Mouse (Mus musculus): Measurements from ENCODE around the gene Rpl11. TPM values are rescaled to one million over a fixed set of nuclear protein-coding genes. Genes with fewer than 3 reads are reported as not detected.

The Rpl11 gene
- polyA plus RNA-seq, 1 experiment from 2014 or later: 529 TPM

GRCm38 (mm10) chr4:136091346-136091745, 38.1 kb upstream of the Rpl11 start:
- 97% methylated on average over 4 of the region's 4 CpGs for WGBS
- H3K27ac ChIP-seq (replicated peaks; ENCODE audit: low read depth, low read length): no peak overlapping the region
- no peak for ATAC-seq (ENCODE audit: insufficient number of reproducible peaks, low FRiP score, low TSS enrichment, low read depth)
- no peak overlapping the region for H3K9ac ChIP-seq (ENCODE audit: low read length)
- H3K9me3 ChIP-seq (ENCODE audit: control insufficient read depth, low read length): no peaks in the 10 kb centered on the region
- DNase-seq (ENCODE audit: low spot score): no peak
- no peaks in the 10 kb centered on the region for H3K36me3 ChIP-seq (ENCODE audit: control insufficient read depth, insufficient read depth, low read length)
- H3K4me2 ChIP-seq (ENCODE audit: low read depth, severe bottlenecking): no peak overlapping the region
- no peak overlapping the region for H3K4me3 ChIP-seq (ENCODE audit: low read depth, low read length)
- H3K27me3 ChIP-seq (ENCODE audit: control insufficient read depth, insufficient read depth, low read length): no peaks in the 10 kb centered on the region
- peaks cover 3% of the 10 kb centered on the region; the same call in 1 of the 2 replicates for H3K4me1 ChIP-seq (ENCODE audit: control insufficient read depth, insufficient read depth, low read length)

DNA sequence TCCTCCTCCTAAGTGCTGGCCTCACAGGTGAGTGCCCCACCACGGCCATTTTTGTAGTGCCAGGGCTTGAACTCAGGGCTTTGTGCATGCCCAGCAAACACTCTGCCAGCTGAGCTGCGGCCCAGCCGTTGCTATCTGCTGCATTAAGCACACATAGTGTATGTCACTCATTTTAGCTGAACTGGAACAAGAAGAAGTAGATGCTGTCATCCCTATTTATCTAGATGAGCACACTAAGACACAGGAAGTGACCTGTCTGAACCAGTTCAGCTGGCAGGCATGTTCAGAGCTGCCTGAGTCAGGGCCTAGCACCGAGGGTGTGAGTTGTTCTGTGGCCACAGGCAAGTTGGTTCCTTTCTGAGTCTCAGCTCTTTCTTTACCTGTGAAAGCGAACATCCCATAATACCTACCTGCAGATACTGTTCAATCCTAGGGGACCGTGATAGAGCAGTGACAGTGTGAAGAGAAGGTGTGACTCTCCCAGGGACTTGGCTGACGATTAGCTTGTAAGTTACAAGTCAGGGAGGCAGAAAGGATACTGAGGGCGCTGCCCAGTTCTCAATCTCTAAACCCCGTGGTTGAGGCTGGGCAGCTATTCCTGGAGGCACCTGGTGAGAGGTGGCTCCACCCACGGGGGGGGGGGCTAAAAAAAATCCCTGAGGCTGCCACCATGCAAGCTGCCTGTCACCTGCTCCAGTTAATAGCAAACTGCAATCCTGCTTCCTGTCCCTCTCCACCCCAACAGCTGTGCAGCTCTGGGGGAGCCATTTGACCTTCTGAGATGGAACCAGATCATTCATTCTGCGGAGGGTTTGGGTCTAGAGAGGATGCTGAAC, 36.7 kb upstream of the Rpl11 start:
- WGBS: 61% methylated on average over 11 of the region's 11 CpGs
- Histone ChIP-seq H3K9ac (ENCODE audit: low read length) (peak overlapping the region; percentile 4; the same call in 1 of the 2 replicates), H3K4me2 (ENCODE audit: low read depth, severe bottlenecking) (no peak overlapping the region), H3K4me1 (ENCODE audit: control insufficient read depth, insufficient read depth, low read length) (peaks cover 3% of the 10 kb centered on the region; the same call in 1 of the 2 replicates), H3K27me3 (ENCODE audit: control insufficient read depth, insufficient read depth, low read length) (no peaks in the 10 kb centered on the region), H3K9me3 (ENCODE audit: control insufficient read depth, low read length) (no peaks in the 10 kb centered on the region), H3K4me3 (ENCODE audit: low read depth, low read length) (no peak overlapping the region), H3K27ac (replicated peaks; ENCODE audit: low read depth, low read length) (no peak overlapping the region), H3K36me3 (ENCODE audit: control insufficient read depth, insufficient read depth, low read length) (no peaks in the 10 kb centered on the region)
- DNase-seq (ENCODE audit: low spot score) (no peak), ATAC-seq (ENCODE audit: insufficient number of reproducible peaks, low FRiP score, low TSS enrichment, low read depth) (0 out of 2 replicates have a peak, but pooled peaks have one; percentile 31)

GRCm38 (mm10) chr4:136088971-136089747, 35.9 kb upstream of the Rpl11 start:
- Histone ChIP-seq H3K27me3 (ENCODE audit: control insufficient read depth, insufficient read depth, low read length) (no peaks in the 10 kb centered on the region), H3K27ac (replicated peaks; ENCODE audit: low read depth, low read length) (no peak overlapping the region), H3K9me3 (ENCODE audit: control insufficient read depth, low read length) (no peaks in the 10 kb centered on the region), H3K4me2 (ENCODE audit: low read depth, severe bottlenecking) (no peak overlapping the region), H3K4me3 (ENCODE audit: low read depth, low read length) (no peak overlapping the region), H3K9ac (ENCODE audit: low read length) (peak overlapping the region; percentile 22; the same call in 1 of the 2 replicates), H3K36me3 (ENCODE audit: control insufficient read depth, insufficient read depth, low read length) (no peaks in the 10 kb centered on the region), H3K4me1 (ENCODE audit: control insufficient read depth, insufficient read depth, low read length) (peaks cover 3% of the 10 kb centered on the region; the same call in 1 of the 2 replicates)
- 60% methylated on average over 16 of the region's 16 CpGs for WGBS
- DNase-seq (ENCODE audit: low spot score) (no peak), ATAC-seq (ENCODE audit: insufficient number of reproducible peaks, low FRiP score, low TSS enrichment, low read depth) (no peak)

GRCm38 (mm10) chr4:136088364-136088763, 35.1 kb upstream of the Rpl11 start:
- H3K36me3 ChIP-seq (ENCODE audit: control insufficient read depth, insufficient read depth, low read length): no peaks in the 10 kb centered on the region
- peaks cover 3% of the 10 kb centered on the region; the same call in 1 of the 2 replicates for H3K4me1 ChIP-seq (ENCODE audit: control insufficient read depth, insufficient read depth, low read length)
- no peaks in the 10 kb centered on the region for H3K9me3 ChIP-seq (ENCODE audit: control insufficient read depth, low read length)
- H3K4me2 ChIP-seq (ENCODE audit: low read depth, severe bottlenecking): no peak overlapping the region
- no peak overlapping the region for H3K9ac ChIP-seq (ENCODE audit: low read length)
- DNase-seq (ENCODE audit: low spot score) (no peak), ATAC-seq (ENCODE audit: insufficient number of reproducible peaks, low FRiP score, low TSS enrichment, low read depth) (no peak)
- WGBS: 77% methylated on average over 5 of the region's 5 CpGs
- no peak overlapping the region for H3K27ac ChIP-seq (replicated peaks; ENCODE audit: low read depth, low read length)
- H3K27me3 ChIP-seq (ENCODE audit: control insufficient read depth, insufficient read depth, low read length): no peaks in the 10 kb centered on the region
- no peak overlapping the region for H3K4me3 ChIP-seq (ENCODE audit: low read depth, low read length)

- DNase-seq (ENCODE audit: low spot score) (no peak), ATAC-seq (ENCODE audit: insufficient number of reproducible peaks, low FRiP score, low TSS enrichment, low read depth) (no peak)
- H3K4me2 ChIP-seq (ENCODE audit: low read depth, severe bottlenecking): no peak overlapping the region
- H3K36me3 ChIP-seq (ENCODE audit: control insufficient read depth, insufficient read depth, low read length): no peaks in the 10 kb centered on the region
- peaks cover 2% of the 10 kb centered on the region; the same call in 1 of the 2 replicates for H3K27me3 ChIP-seq (ENCODE audit: control insufficient read depth, insufficient read depth, low read length)
- no peaks in the 10 kb centered on the region for H3K9me3 ChIP-seq (ENCODE audit: control insufficient read depth, low read length)
- H3K27ac ChIP-seq (replicated peaks; ENCODE audit: low read depth, low read length): no peak overlapping the region
- peaks cover 3% of the 10 kb centered on the region; the same call in 1 of the 2 replicates for H3K4me1 ChIP-seq (ENCODE audit: control insufficient read depth, insufficient read depth, low read length)
- H3K4me3 ChIP-seq (ENCODE audit: low read depth, low read length): no peak overlapping the region
- no peak overlapping the region for H3K9ac ChIP-seq (ENCODE audit: low read length)
- 84% methylated on average over 5 of the region's 5 CpGs for WGBS
Measured at GRCm38 (mm10) chr4:136087261-136087660, 34.0 kb upstream of the Rpl11 start.

DNA sequence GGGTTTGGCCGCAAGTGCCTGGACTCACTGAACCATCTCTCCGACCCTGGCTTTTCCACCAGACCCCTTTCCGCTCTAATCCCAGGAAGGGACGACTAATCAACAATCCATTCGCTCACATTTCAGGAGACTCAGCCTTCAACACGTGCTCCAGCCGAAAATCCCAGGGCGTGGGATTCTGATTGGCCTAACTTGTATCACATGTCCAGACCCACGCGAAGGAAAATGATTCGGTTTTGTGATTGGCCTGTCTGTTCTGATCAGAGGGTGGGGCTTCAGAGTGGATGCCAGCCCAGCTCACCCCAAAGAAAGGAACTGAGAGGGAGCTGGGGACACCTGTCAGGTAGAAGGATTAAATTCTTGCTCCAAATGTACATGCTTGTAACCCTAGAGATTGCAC, 31.6 kb upstream of the Rpl11 start:
- no peak overlapping the region for H3K4me3 ChIP-seq (ENCODE audit: low read depth, low read length)
- H3K9ac ChIP-seq (ENCODE audit: low read length): no peak overlapping the region
- no peak overlapping the region for H3K4me2 ChIP-seq (ENCODE audit: low read depth, severe bottlenecking)
- H3K27ac ChIP-seq (replicated peaks; ENCODE audit: low read depth, low read length): no peak overlapping the region
- peaks cover 17% of the 10 kb centered on the region for H3K27me3 ChIP-seq (ENCODE audit: control insufficient read depth, insufficient read depth, low read length)
- no peaks in the 10 kb centered on the region for H3K36me3 ChIP-seq (ENCODE audit: control insufficient read depth, insufficient read depth, low read length)
- DNase-seq (ENCODE audit: low spot score) (no peak), ATAC-seq (ENCODE audit: insufficient number of reproducible peaks, low FRiP score, low TSS enrichment, low read depth) (no peak)
- peaks cover 12% of the 10 kb centered on the region; the same call in 1 of the 2 replicates for H3K4me1 ChIP-seq (ENCODE audit: control insufficient read depth, insufficient read depth, low read length)
- no peaks in the 10 kb centered on the region for H3K9me3 ChIP-seq (ENCODE audit: control insufficient read depth, low read length)
- WGBS: 95% methylated on average over 11 of the region's 11 CpGs

DNA sequence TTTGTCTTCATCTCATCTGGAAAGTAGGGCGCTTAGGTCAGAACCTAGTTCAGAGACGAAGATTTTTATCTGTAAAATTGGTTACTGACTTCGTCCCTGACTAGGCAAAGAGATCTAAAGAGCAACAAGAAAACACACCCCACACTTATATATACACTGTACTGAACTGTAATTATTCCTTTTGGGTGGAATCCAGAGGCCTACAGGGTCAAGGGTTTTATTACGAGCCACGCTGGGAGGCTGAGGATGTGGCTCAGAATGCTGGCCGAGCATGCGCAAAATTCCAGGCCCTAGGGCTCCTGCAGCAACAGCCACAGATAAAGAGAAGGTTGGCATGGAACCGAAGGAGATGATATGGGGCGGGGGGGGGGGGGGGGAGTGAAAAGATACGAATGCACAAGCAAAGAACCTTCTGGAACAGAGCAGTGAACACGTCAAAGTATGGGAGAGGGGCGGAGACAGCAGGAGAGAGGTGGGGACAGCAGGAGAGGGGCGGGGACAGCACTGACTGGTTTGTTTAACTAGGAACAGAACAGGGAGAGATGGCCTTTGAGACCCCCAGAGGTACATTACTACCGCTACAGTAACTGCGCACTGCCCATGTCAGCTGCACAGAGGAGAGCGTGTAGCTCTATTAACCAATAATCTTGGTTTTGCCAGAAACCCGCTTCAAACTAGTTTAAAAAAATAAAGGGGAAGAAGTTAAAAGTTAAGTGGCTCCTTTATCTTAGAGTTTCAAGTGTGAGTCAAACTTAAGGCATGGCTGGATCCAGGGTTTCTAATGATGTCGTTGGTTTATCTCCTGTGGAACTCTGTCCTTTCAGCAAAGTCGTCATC, 30.3 kb upstream of the Rpl11 start:
- no peaks in the 10 kb centered on the region for H3K36me3 ChIP-seq (ENCODE audit: control insufficient read depth, insufficient read depth, low read length)
- H3K9me3 ChIP-seq (ENCODE audit: control insufficient read depth, low read length): no peaks in the 10 kb centered on the region
- no peak overlapping the region for H3K27ac ChIP-seq (replicated peaks; ENCODE audit: low read depth, low read length)
- peaks cover 17% of the 10 kb centered on the region for H3K27me3 ChIP-seq (ENCODE audit: control insufficient read depth, insufficient read depth, low read length)
- H3K4me3 ChIP-seq (ENCODE audit: low read depth, low read length): no peak overlapping the region
- ATAC-seq (ENCODE audit: insufficient number of reproducible peaks, low FRiP score, low TSS enrichment, low read depth) (no peak), DNase-seq (ENCODE audit: low spot score) (no peak)
- no peak overlapping the region for H3K9ac ChIP-seq (ENCODE audit: low read length)
- 84% methylated on average over 18 of the region's 19 CpGs for WGBS
- H3K4me1 ChIP-seq (ENCODE audit: control insufficient read depth, insufficient read depth, low read length): peaks cover 9% of the 10 kb centered on the region; the same call in 1 of the 2 replicates
- no peak overlapping the region for H3K4me2 ChIP-seq (ENCODE audit: low read depth, severe bottlenecking)

GRCm38 (mm10) chr4:136081729-136082128, 28.5 kb upstream of the Rpl11 start:
- 2% methylated on average over 28 of the region's 28 CpGs for WGBS
- Histone ChIP-seq H3K36me3 (ENCODE audit: control insufficient read depth, insufficient read depth, low read length) (no peaks in the 10 kb centered on the region), H3K4me2 (ENCODE audit: low read depth, severe bottlenecking) (peak overlapping the region; percentile 50), H3K27ac (replicated peaks; ENCODE audit: low read depth, low read length) (no peak overlapping the region), H3K9me3 (ENCODE audit: control insufficient read depth, low read length) (no peaks in the 10 kb centered on the region), H3K4me3 (ENCODE audit: low read depth, low read length) (peak overlapping the region; percentile 14; the same call in 1 of the 2 replicates), H3K4me1 (ENCODE audit: control insufficient read depth, insufficient read depth, low read length) (peaks cover 9% of the 10 kb centered on the region; the same call in 1 of the 2 replicates), H3K27me3 (ENCODE audit: control insufficient read depth, insufficient read depth, low read length) (peaks cover 17% of the 10 kb centered on the region), H3K9ac (ENCODE audit: low read length) (peak overlapping the region; percentile 28; the same call in 1 of the 2 replicates)
- DNase-seq (ENCODE audit: low spot score): peak; percentile 49
- no peak for ATAC-seq (ENCODE audit: insufficient number of reproducible peaks, low FRiP score, low TSS enrichment, low read depth)
